Mouse (Mus musculus) MEL-GATA-1-ER (cell line): ENCODE measurements around the gene Nsd1.
"Not testable (repeated sequence)": the region's sequence is repeated elsewhere in the genome, so short reads cannot be mapped to it uniquely, and the experiment has no call there.

ENCODE experiments used
- DNase-seq: peaks from one replicate; pipeline ENCODE4 v3.0.0-alpha.2; 2012; ENCODE audit warnings: low read depth; ENCODE audit errors: extremely low read depth

The Nsd1 gene

GRCm38 (mm10) chr13:55209649-55210192, at the start of gene Nsd1:
TSS of gene Nsd1 (plus strand) at chr13:55209782.
- DNase-seq = no peak

GRCm38 (mm10) chr13:55162365-55162764, 47.2 kb upstream of the Nsd1 start:
- no peak for DNase-seq

GRCm38 (mm10) chr13:55163553-55163952, 46.0 kb upstream of the Nsd1 start:
- DNase-seq = no peak

DNA sequence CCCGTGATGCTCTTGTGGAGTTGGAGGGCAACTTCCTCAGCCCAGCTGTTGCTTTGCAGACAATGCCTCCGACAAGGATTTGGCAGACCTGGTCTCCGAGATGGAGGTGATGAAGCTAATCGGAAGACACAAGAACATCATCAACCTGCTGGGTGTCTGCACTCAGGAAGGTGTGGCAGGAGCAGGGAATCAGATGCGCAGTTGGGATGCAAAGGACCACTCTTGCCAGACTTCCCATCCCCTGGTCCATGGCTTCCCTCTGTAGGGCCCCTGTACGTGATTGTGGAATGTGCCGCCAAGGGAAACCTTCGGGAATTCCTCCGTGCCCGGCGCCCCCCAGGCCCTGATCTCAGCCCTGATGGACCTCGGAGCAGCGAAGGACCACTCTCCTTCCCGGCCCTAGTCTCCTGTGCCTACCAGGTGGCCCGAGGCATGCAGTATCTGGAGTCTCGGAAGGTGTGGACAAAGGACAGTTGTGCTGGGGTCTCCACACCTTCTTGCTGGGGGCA, 43.7 kb upstream of the Nsd1 start:
- no peak for DNase-seq

- no peak for DNase-seq
Observed at GRCm38 (mm10) chr13:55166806-55167725, 42.5 kb upstream of the Nsd1 start.

- no peak for DNase-seq
Observed at GRCm38 (mm10) chr13:55167798-55168197, 41.8 kb upstream of the Nsd1 start.

DNA sequence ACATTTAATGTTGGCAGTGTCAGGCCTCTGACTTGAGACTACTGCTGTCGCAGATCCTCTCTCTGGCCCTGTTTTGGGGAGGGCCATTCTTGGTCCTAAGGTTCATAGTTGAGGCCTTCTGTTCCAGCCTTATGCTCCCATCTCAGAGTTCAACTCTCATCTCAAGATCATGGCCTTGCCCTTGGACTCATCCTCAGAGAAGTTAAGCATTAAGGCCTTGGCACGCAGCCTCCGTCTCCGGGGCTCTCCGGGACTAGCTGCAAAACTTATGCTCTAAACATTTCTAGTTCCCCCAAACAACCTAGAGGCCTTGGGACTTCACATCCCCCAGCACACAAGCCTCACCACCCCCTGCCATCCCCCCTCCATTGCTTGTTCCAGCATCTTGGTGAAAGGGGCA, 41.3 kb upstream of the Nsd1 start:
- DNase-seq = no peak

GRCm38 (mm10) chr13:55168958-55169369, 40.6 kb upstream of the Nsd1 start:
- DNase-seq = no peak

GRCm38 (mm10) chr13:55171517-55172335, 37.9 kb upstream of the Nsd1 start:
- DNase-seq = no peak

- DNase-seq = no peak
Observed at GRCm38 (mm10) chr13:55172336-55172770, 37.2 kb upstream of the Nsd1 start.

DNA sequence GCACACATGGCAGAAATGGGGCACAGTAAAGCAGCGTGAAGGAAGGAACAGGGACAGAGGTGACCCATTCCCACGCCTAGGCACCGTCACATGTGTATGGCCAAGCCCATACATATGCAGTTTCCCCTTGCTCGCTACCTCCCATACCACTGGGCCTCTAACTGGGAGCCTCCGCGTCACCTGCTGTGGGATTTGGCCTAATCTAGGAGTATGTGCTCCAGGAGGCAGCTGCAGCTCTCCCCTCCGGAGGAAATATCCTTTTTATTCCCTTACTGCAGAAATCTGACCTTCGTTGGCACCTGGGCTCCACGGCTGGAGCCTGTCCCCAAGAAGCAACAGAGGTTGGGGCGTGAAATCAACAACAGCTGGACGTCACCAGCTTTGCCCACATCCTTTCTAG, 35.2 kb upstream of the Nsd1 start:
- DNase-seq = no peak

DNA sequence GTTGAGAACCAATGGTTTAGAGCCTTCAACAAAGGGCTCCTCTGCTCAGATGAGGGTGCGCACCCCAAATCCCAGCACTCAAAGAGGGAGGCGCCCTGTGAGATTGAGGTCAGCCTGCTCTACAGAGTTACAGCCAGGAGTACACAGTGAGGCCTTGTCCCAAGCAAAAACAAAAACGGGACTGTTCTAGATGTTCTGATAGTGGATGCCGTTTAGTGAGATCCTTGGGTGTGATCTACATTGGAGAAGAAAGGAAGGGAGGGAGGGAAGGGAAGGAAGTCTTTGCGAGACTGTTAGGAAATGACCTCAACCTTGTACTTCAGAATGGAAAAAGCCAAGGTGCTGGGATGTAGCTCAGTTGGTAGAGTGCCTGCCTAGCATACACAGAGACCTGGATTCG, 33.3 kb upstream of the Nsd1 start:
- no peak for DNase-seq

GRCm38 (mm10) chr13:55177903-55178496, 31.6 kb upstream of the Nsd1 start:
- no peak for DNase-seq

- peak; percentile 56 for DNase-seq
Observed at GRCm38 (mm10) chr13:55178556-55178955, 31.0 kb upstream of the Nsd1 start.

DNA sequence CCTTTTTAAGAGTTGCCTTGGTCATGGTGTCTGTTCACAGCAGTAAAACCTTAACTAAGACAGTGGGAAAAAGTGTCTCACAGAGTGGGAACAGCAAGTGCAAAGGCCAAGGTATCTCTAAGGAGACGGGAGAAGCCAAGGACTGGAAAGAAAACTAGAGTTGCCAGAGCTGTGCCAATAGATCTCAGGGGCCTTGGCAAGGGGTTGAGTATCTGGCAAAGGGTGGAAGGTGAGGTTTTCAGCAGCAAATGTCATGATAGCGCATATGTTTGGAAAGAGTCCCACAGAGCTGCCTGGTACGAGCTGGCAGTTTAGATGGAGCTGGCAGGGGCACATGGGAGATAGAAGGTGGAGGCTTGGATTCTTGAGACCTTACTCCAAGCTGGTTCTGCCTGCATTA, 30.0 kb upstream of the Nsd1 start:
- no peak for DNase-seq

GRCm38 (mm10) chr13:55181786-55182172, 27.8 kb upstream of the Nsd1 start:
- no peak for DNase-seq

- no peak for DNase-seq
Observed at GRCm38 (mm10) chr13:55182173-55182894, 27.2 kb upstream of the Nsd1 start.

DNA sequence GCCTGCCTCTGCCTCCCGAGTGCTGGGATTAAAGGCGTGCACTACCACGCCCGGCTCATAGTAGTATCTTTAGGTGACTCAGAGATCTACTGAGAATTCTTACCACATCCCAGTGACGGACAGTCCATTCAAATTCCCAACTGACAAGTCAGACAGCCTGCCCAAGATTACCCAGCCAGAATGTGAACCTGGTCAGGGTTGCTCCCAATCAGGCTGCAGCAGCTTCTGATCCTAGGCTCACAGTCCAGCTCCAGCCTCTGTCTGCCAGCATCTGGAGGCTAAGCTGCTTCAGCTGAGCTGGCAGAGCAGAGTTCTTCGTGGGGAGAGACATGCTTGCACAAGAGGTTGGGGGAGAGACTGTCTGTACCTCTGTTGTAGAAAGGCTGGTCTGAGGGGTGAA, 26.2 kb upstream of the Nsd1 start:
- DNase-seq = no peak

DNA sequence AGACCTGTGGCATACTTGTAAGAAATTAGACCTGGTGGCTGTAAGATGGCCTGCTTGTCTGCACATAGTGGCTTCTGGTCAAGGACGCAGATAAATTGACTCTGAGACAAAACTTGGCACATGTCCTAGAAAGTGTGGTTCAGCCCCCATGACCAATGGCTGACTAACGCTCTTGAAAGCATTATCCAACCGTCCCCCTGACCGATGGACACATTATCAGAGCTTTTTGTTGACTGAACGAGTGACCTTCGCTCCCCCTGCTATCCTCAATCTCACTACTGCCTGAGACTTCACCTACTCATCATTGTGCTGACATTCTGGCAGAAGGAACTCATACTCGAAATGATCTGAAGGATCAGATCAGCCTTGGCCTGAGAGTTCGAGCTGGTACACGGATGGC, 22.5 kb upstream of the Nsd1 start:
- not testable (repeated sequence) for DNase-seq

GRCm38 (mm10) chr13:55189531-55190107, 20.0 kb upstream of the Nsd1 start:
- DNase-seq = no peak
